8 mouse cellular contexts compared by ENCODE assay signal in the genomic region with DNA sequence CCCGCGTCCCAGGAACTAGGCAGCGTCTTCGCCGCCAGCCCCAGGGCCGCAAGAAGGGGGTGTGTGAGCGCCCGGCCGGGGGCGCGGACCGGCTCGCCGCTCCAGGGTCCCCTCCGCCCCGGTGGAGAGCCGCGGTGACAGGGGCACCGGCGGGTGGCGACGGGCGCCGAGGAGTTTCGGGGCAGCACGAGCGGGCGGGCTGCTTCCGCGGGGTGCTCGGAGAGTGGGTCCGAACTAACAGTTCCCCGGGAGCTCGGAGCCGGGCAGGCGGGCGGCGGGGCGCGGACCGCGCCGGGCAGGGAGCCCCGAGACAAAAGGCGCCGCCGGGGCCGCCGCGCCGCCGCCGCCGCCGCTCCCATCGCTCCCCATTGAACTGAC. TPM values are rescaled to one million over a fixed set of nuclear protein-coding genes. Genes with fewer than 3 reads are reported as not detected.
DNase-seq lines count a peak whose midpoint lies in the region; TF ChIP-seq lines count a peak whose summit lies in the region.

No protein-coding gene starts in this region.

- no peaks in the 10 kb centered on the region for H3K36me3 ChIP-seq in hindbrain, embryonic 10.5 days

- no peaks in the 10 kb centered on the region for H3K9me3 ChIP-seq in hindbrain, embryonic 10.5 days

- under 1% methylated on average over 56 of the region's 56 CpGs for WGBS in hindbrain, embryonic 10.5 days

- H3K4me1 ChIP-seq in brown adipose tissue, adult 24 weeks (ENCODE audit: control insufficient read depth, insufficient read depth, insufficient read length, low read length), result no peaks in the 10 kb centered on the region
- peaks cover 8% of the 10 kb centered on the region for H3K4me1 ChIP-seq in hindbrain, embryonic 10.5 days (replicated peaks)

- peaks cover 3% of the 10 kb centered on the region for H3K27me3 ChIP-seq in hindbrain, embryonic 10.5 days (ENCODE audit: insufficient read depth, poor library complexity, severe bottlenecking)

- H3K27ac ChIP-seq in layer of hippocampus, adult 2 months, result peak overlapping the region; percentile 97
- H3K27ac ChIP-seq in brown adipose tissue, adult 24 weeks (replicated peaks; ENCODE audit: low read depth, low read length), result peak overlapping the region; percentile 85
- H3K27ac ChIP-seq in hindbrain, embryonic 10.5 days, result peak overlapping the region; percentile 96

- TF ChIP-seq CTCF in layer of hippocampus, adult 2 months (conservative IDR thresholded peaks at IDR 0.05), result no peak

- no peak for DNase-seq in layer of hippocampus, adult 2 months (ENCODE audit: low spot score in 2 of 2)
- no peak for DNase-seq in layer of hippocampus, adult 8-10 months (ENCODE audit: low spot score in 2 of 2)
- no peak for DNase-seq in hindbrain, embryonic 10.5 days (ENCODE audit: low spot score)
- DNase-seq in mesoderm, embryonic 11.5 days (ENCODE audit: low read depth, low spot score), result peak; percentile 16
- DNase-seq in right cerebral cortex, postnatal 25 days, result no peak
- no peak for DNase-seq in ovary, postnatal 10 days (ENCODE audit: low spot score)
- no peak for DNase-seq in adrenal gland, adult 18-20 months (ENCODE audit: low spot score in 2 of 2)

- H3K4me3 ChIP-seq in layer of hippocampus, adult 2 months, result peak overlapping the region; percentile 97
- H3K4me3 ChIP-seq in brown adipose tissue, adult 24 weeks (ENCODE audit: insufficient read depth, low read depth, low read length), result peak overlapping the region; percentile 98
- peak overlapping the region; percentile 71 for H3K4me3 ChIP-seq in hindbrain, embryonic 10.5 days

RNA-seq across cellular contexts. Expression of gene Lcorl, which starts 0.6 kb away (rescaled TPM):
- total RNA-seq in layer of hippocampus, adult 2 months (2021), result 10 to 100 TPM; 26.0 to 32.8 TPM
- 10 to 100 TPM; 29.6 to 35.3 (median 33.6) TPM for total RNA-seq in layer of hippocampus, adult 8-10 months (2022)
- 8.0 and 11.2 TPM in 2 replicates for polyA plus RNA-seq in brown adipose tissue, adult 24 weeks (2012; ENCODE audit: insufficient read depth, insufficient read length, missing spikeins)
- polyA plus RNA-seq in hindbrain, embryonic 10.5 days (2016; fragmentation: Nextera tagmentation; extraction: Ambion mirVana), result 28.9 and 29.1 TPM in 2 replicates
- 10 to 100 TPM; 13.9 to 19.7 TPM for total RNA-seq in adrenal gland, adult 18-20 months (2021)
